Mouse (Mus musculus) thymus, adult 2 months (tissue): Measurements from ENCODE around the gene Kif12. TPM values are rescaled to one million over a fixed set of nuclear protein-coding genes. Genes with fewer than 3 reads are reported as not detected.

Experiments used
- DNase-seq: peaks from one replicate; pipeline ENCODE4 v3.0.0; 2021
- H3K27ac ChIP-seq: fragments of 200-500 bp; 2 replicates; pipeline ENCODE4 v1.5.1; 2012; ENCODE audit warnings: low read length, control low read depth; ENCODE audit not compliant: control insufficient read depth, insufficient read depth
- H3K27me3 ChIP-seq: fragments of 200-500 bp; 2 replicates; pipeline ENCODE4 v1.6.1; 2012; ENCODE audit warnings: mild to moderate bottlenecking, low read length, moderate library complexity, mixed read lengths; ENCODE audit not compliant: control insufficient read depth, insufficient read depth
- H3K36me3 ChIP-seq: fragments of 200-500 bp; 2 replicates; pipeline ENCODE4 v1.6.1; 2012; ENCODE audit warnings: mild to moderate bottlenecking, low read length, moderate library complexity; ENCODE audit not compliant: control insufficient read depth, insufficient read depth
- H3K4me1 ChIP-seq: fragments of 200-500 bp; replicated peaks from 2 replicates; pipeline ENCODE4 v1.6.1; 2012; ENCODE audit warnings: low read length; ENCODE audit not compliant: control insufficient read depth, insufficient read depth
- H3K4me3 ChIP-seq: fragments of 200-500 bp; 2 replicates; pipeline ENCODE4 v1.5.1; 2012; ENCODE audit warnings: mild to moderate bottlenecking, low read length, control low read depth, moderate library complexity; ENCODE audit not compliant: control insufficient read depth, insufficient read depth
- CTCF ChIP-seq: fragments of 200-500 bp; IDR thresholded peaks from 2 replicates; pipeline ENCODE4 v1.5.1; 2012; ENCODE audit warnings: mild to moderate bottlenecking, control low read depth, low read length, moderate library complexity, borderline replicate concordance; ENCODE audit not compliant: control insufficient read depth, poor library complexity, insufficient read depth; ENCODE audit errors: extremely low read depth
- POLR2A ChIP-seq: fragments of 200-500 bp; IDR thresholded peaks from 2 replicates; pipeline ENCODE4 v1.6.1; 2012; ENCODE audit warnings: mild to moderate bottlenecking, low read length, control low read depth, moderate library complexity; ENCODE audit not compliant: control insufficient read depth, poor library complexity, insufficient read depth; ENCODE audit errors: extremely low read depth
- WGBS: fragments of 180-500 bp; shearing (Covaris S2); methylation state at CpG from one replicate; pipeline ENCODE4 v1.1.7; 2018; 5-methylcytosine and 5-hydroxymethylcytosine counted together
- polyA plus RNA-seq: library from polyadenylated mRNA; depleted of rRNA; stranded (reverse); fragments of >200 nt; gene quantifications from 2 replicates; pipeline ENCODE4 v1.2.3, GENCODE M21; 2012

Gene Kif12
- polyA plus RNA-seq, 1 experiment: 1.00 TPM

DNA sequence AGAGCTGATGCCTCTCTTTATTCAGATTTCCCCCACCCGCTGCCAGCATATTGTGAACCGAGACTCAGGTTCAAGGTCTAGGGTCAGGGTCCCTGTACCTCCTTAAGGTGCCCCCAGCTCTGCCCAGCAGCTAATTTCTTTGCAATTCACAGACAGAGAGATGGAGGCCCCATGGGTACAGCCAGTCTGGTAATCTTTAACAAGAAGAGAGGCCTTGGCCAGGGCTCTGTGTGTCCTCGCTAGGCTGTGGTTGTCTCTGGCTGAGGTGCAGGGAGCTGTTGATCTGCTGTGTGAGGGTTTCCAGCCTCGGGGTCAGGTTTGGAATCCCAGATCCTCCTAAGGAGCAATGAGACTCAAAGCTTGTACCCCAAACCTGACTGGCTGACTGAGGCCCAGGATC, 6.3 kb downstream of the Kif12 start:
- Histone ChIP-seq H3K4me1 (peaks cover 12% of the 10 kb centered on the region), H3K4me3 (no peak overlapping the region), H3K27ac (no peak overlapping the region), H3K27me3 (no peaks in the 10 kb centered on the region), H3K36me3 (no peaks in the 10 kb centered on the region)
- TF ChIP-seq POLR2A (no peak), CTCF (no peak)
- 96% methylated on average over 4 of the region's 4 CpGs for WGBS
- no peak for DNase-seq

DNA sequence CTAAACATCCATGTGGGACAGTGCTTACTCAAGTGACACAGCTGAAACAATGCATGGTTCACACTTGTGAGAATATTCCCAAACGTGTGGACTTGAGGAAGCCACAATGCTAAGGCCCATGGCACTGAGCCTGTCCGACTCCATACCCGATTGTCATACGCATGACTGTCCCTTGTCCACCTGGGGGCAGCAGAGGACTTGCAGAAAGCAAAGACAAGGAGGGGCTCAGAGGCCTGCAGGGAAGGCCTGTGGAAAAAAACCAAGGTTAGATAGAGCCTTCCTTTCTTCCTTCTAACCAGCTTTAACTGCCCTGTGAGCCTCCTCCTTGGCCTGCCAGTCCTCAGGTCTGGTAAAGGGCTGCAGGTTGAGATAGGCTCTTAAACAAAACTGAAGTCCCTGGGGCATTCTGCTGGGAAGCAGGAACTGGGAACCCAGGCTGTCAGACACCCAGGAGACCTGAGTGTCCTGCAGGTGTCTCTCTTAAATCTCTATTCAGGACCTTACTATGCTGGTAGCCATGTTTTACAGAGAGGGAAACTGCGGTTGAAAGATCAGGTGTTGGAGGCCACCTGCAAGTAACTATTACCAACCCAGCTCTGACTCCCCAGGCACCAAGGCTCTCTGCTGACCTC, 12.9 kb downstream of the Kif12 start:
- DNase-seq: peak; percentile 87
- 26% methylated on average over 5 of the region's 5 CpGs for WGBS
- Histone ChIP-seq H3K4me3 (no peak overlapping the region), H3K4me1 (no peaks in the 10 kb centered on the region), H3K27me3 (no peaks in the 10 kb centered on the region), H3K27ac (no peak overlapping the region), H3K36me3 (no peaks in the 10 kb centered on the region)
- TF ChIP-seq POLR2A (no peak), CTCF (peak; percentile 76; the same call in 1 of the 2 replicates)

DNA sequence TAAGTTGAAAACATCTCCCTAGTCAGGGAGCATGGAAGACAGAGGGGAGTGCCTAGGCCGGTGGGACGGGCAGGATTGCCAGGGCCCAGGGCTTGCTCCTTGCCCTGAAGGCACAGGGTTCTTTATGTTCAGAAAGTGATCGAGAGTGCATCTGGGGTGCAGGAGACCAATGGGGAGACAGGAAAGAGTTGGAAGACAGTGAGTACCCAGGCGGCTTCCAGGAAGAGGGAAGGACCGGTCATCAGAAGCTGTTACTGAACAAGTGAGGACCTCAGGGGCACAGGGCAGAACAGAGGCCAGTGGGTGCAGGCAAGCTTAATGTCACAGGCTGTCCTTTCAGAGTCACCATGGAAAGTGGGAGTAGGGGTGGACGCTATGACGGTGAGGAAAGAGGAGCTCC, 13.7 kb downstream of the Kif12 start:
- 96% methylated on average over 7 of the region's 7 CpGs for WGBS
- Histone ChIP-seq H3K4me1 (no peaks in the 10 kb centered on the region), H3K27me3 (no peaks in the 10 kb centered on the region), H3K27ac (no peak overlapping the region), H3K36me3 (no peaks in the 10 kb centered on the region), H3K4me3 (no peak overlapping the region)
- TF ChIP-seq CTCF (no peak), POLR2A (no peak)
- no peak for DNase-seq

DNA sequence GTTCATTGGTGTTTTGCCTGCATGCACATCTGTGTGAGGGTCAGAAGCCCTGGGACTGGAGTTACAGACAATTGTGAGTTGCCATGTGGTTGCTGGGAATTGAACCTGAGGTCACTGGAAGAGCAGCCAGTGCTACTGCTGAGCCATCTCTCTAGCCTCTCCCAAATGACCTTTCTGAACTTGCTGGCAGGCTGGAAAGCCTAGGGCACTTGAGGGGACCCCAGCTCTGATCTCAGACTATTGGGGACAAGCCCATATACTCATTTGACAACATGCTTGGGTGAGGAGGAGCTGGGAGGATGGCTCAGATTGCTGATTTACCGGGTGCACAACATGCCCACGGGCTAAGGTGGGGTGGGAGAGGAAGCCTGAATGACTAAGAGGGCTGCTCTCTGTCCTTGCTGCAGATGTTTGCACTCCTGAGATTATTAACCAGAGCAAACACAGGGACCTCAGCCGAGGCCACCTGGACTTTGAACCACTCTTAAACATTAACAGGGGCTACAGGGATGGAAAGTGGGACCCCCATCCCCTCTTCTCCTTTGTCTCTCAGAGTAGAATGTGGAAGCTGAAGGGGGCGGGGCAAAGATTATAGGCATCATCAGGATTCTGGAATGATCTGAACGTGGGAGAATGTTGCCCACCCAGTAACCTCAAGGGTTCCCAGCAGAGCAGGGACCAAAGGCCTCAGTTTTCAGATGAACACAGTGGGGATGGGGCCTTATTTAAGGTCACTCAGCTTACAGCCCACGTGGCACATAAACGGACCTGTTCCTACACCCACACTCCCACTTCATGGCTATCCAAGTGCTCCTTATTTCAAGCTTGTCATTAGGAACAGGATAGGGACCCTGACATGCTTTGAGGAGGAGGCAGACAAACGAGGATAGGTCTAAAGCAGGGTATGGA, 15.0 kb downstream of the Kif12 start:
- no peak overlapping the region for H3K4me3 ChIP-seq
- TF ChIP-seq CTCF (no peak), POLR2A (no peak)
- WGBS: 73% methylated on average over 8 of the region's 8 CpGs
- no peak overlapping the region for H3K27ac ChIP-seq
- DNase-seq: no peak
- no peaks in the 10 kb centered on the region for H3K4me1 ChIP-seq
- H3K27me3 ChIP-seq: no peaks in the 10 kb centered on the region
- no peaks in the 10 kb centered on the region for H3K36me3 ChIP-seq

DNA sequence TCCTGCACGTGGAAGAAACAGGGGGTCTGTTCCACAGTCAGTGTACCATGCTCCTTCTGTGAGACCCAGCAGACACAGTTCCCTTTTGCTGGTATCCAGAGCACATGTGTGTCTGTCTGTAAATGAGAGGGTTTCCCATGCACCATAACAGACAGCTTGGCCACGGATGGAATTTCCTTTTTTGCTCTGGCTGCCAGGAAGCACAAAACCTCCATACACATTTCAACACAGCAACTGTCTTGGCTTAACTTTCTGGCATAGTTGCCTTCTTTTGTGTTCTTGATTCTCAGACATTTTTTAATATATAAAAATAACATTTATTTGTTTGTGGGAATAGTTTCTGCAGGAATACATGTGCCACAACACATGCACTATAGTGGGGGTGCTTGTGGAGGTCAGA, 16.3 kb downstream of the Kif12 start:
- no peaks in the 10 kb centered on the region for H3K4me1 ChIP-seq
- no peak for TF ChIP-seq CTCF
- no peak for TF ChIP-seq POLR2A

DNA sequence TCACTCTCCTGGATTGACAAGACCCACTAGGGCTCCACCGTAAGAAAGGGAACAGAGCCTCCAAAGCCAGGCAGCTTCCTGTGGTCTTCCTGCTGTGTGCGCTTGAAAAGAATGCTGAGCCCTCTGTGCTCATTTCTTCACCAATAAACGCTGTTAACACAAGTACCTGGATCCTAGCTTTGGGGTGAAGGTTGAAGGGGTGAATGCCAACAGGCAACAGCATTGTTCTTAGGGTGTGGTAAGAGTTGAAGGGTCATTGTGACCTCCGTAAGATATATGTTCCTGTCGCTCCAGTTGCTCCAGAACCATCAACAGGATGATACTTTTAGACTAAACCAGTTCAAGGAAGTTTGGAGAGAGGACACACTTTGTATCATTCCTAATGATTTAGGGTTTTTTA, 17.2 kb downstream of the Kif12 start, which contains the start of gene Ambp:
Ambp (minus strand) TSS at position 101 of the 400 bp plus-strand sequence.
- Histone ChIP-seq H3K4me3 (no peak within 1 kb of the TSS), H3K36me3 (no peaks in the 10 kb centered on the region), H3K4me1 (no peaks in the 10 kb centered on the region), H3K27me3 (no peaks in the 10 kb centered on the region), H3K27ac (no peak within 1 kb of the TSS)
- WGBS: 45% methylated on average over 5 of the region's 5 CpGs
- TF ChIP-seq CTCF: no peak
- no peak for DNase-seq

More for the DNA sequence above, 16.3 kb downstream of the Kif12 start:
- Histone ChIP-seq H3K36me3 (no peaks in the 10 kb centered on the region), H3K4me3 (no peak overlapping the region), H3K27me3 (no peaks in the 10 kb centered on the region), H3K27ac (no peak overlapping the region)
- no peak for DNase-seq
- 27% methylated on average over 2 of the region's 2 CpGs for WGBS

DNA sequence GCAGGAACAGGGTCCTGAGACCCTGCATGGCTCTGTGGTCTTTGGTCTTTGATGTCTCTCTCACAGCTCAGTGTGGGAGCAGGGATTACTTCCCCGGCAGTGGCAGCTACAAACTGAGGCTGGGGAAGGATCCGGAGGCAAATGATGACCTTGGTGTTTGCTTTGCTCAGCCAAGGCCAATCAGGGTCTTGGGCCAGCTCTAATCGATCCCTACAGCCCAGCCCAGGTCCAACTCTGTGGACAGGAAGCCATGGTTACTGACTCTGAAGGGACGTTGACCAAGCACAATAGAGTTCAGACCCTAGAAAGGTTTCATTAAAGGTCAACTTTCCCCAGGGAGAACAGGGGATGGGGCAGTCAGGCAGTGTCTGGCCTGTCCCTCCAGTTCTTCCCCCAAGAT, 17.9 kb downstream of the Kif12 start:
- Histone ChIP-seq H3K4me1 (no peaks in the 10 kb centered on the region), H3K4me3 (no peak overlapping the region), H3K36me3 (no peaks in the 10 kb centered on the region), H3K27me3 (no peaks in the 10 kb centered on the region), H3K27ac (no peak overlapping the region)
- DNase-seq: no peak
- WGBS: 89% methylated on average over 4 of the region's 4 CpGs
- no peak for TF ChIP-seq POLR2A
- TF ChIP-seq CTCF: no peak
